Mouse (Mus musculus) neutrophil, adult 83 days (primary cell): ENCODE measurements around the gene Gm20425. TPM values are rescaled to one million over a fixed set of nuclear protein-coding genes. Genes with fewer than 3 reads are reported as not detected.

Experiments
- total RNA-seq, 2 experiments: library from RNA; stranded (reverse); gene quantifications; one replicate each; pipeline ENCODE4 v1.2.4; 2023

The Gm20425 gene
- 1 to 10 TPM; 1.8 to 6.0 TPM for total RNA-seq

DNA sequence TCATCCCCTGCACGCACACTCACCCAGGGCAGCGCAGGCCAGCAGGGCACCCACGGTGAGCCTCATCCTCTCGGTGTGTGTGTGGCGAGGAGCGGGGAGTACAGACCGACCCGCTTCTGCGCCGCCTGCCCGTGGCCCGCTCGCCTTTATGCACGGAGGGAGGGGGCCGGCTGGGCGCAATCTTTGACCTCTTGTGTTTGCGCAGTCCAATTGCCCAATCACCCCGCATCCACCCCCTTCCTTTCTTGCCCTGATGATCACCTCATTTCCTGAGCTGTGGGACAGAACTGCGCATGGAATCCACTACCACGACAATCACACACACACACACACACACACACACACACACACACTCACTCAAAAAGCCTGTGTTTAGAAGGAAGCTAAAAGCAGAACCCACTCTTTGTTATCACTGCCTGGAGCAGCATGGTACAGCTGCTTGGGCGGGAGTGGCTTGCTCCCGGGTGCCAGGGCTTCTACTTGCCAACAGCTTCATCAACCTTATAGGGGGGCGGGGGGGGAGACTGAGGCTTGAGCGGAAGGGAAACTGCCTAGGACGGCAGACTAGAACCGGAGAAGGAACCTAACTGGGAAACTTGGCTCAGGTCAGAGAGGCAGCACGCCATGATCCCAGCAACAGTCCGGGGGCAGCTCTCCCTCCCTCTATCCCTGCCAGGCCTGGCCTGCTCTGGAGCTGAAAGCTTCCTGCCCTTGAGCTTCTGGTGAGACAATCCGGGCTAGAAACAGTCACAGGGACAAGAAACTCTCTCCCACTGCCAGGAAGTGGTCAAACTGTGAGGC, at the start of gene Gm20425, which contains the start of gene Trf:
TSS of gene Gm20425 (minus strand) at position 157 of the 801 bp plus-strand sequence.
TSS of gene Trf (minus strand) at position 294 of the 801 bp plus-strand sequence.

DNA sequence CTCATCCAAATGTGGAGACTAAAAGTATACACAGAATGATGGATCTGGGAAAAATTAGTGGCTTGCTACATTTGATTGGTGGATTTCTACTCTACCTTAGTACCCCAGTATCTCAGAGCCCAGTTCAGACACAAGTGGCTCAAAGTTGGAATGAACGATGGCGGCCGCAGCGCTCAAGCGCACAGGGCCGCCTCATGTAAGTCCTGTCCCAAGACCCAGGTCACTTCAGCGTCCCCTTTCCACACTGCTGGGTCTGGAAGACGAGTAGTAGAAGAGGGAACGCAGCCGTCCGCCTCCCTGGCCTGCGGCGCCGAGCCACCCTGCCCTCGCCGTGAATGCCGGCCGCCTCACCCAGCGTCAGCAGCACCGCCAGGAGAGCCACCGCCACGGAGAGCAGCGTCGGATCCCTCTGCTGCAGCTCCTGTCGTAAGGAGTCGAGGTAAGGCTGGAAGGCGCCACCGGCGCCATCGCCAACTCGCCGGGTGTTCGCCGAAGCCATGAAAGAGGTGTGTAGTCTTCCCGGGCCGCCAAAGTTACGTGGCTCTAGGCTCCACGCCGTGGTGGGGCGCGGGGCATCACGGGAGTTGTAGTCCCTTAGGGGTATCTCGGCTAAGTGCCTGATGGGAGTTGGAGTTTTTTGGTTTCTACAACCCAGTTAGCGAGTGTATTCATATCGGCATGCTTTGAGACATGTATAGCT, 28.4 kb downstream of the Gm20425 start, which contains the start of gene Srprb:
TSS of gene Srprb (minus strand) at position 577 of the 700 bp plus-strand sequence.

Other genes with a start within 250 kb of the Gm20425 start
- not detected for gene Slco2a1, start 241.6 kb downstream of the Gm20425 start, total RNA-seq
- under 1 TPM in 1 of 2 experiments, not detected in 1; 0.07 TPM for gene Rab6b, start 118.5 kb downstream of the Gm20425 start, total RNA-seq
- 1 to 10 TPM; 7.3 to 8.7 TPM for gene Srprb, start 28.2 kb downstream of the Gm20425 start, total RNA-seq
- gene Trf, start 137 bp upstream of the Gm20425 start, total RNA-seq, result 10 to 100 TPM; 96.1 to 98.7 TPM
- 1 to 10 TPM; 2.0 to 4.9 TPM for gene 1300017J02Rik, start 74.8 kb upstream of the Gm20425 start, total RNA-seq
- gene Topbp1, start 74.9 kb upstream of the Gm20425 start, total RNA-seq, result 10 to 100 TPM; 81.9 to 84.5 TPM
- 10 to 100 TPM; 78.9 to 80.9 TPM for gene Cdv3, start 135.5 kb upstream of the Gm20425 start, total RNA-seq